ENCODE assay signal across 13 mouse cellular contexts in the genomic region with DNA sequence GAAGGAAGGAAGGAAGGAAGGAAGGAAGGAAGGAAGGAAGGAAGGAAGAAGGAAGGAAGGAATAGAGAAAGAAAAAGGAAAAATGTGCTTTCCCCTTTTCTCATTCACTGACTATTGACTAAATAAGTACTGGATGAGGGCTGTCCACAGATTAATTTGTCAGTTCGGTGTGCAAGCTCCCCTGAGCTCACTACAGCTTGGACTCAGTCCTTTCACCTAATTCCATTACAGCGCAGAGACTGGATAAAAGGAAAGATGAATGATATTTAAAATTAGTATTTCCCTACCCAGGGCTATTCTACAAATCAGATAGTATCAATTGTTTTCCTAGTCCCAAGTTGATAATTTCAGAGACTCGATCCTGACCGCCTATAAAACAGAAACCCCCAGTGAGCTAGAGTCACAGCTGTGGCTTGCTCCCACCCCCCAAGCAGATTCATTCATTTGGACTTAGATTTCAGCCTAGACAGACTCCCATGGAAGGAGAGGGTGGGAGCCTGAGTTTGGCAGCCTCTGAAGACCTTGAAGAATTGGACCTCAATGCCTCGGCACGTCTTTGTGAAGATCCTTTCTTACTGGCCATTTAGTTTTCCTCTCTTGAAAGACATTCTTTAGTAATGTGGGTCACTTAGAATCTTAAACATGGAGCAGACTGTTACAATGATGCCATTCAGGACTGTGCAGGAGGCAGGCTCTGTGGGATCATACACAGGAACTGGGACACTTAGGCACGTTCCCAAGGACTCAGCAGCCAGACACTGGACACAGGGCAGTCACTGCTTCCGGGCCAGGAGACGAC.
DNase-seq lines count a peak whose midpoint lies in the region; ATAC-seq and TF ChIP-seq lines count a peak whose summit lies in the region.
"Had no signal": no experiment of that assay in that cellular context is flagged by ENCODE, and none has a peak within 500 bp of the region (broad histone marks: within the 10 kb centered on the region; RNA-seq: fewer than 3 reads in every experiment).

No protein-coding gene starts in this region.

- TF ChIP-seq CTCF in gastrocnemius, adult 2 months (IDR thresholded peaks at IDR 0.05), result no peak
- TF ChIP-seq CTCF in liver, postnatal 0 days (IDR thresholded peaks at IDR 0.05; ENCODE audit: low read depth), result no peak

- H3K36me3 ChIP-seq in hindbrain, embryonic 12.5 days, result no peaks in the 10 kb centered on the region
- H3K36me3 ChIP-seq in neural tube, embryonic 15.5 days, result no peaks in the 10 kb centered on the region
- H3K36me3 ChIP-seq in liver, postnatal 0 days (replicated peaks; ENCODE audit: insufficient read depth, low read length), result no peaks in the 10 kb centered on the region
- H3K36me3 ChIP-seq: liver, embryonic 13.5 days; stomach, embryonic 15.5 days had no signal

- no peak overlapping the region for H3K9ac ChIP-seq in hindbrain, embryonic 12.5 days
- H3K9ac ChIP-seq in neural tube, embryonic 15.5 days (replicated peaks), result no peak overlapping the region
- no peak overlapping the region for H3K9ac ChIP-seq in liver, postnatal 0 days (replicated peaks)
- H3K9ac ChIP-seq: liver, embryonic 13.5 days; stomach, embryonic 15.5 days had no signal

- no peak for TF ChIP-seq EP300 in liver, postnatal 0 days (IDR thresholded peaks at IDR 0.05; ENCODE audit: low read depth)

- 37% methylated on average over 9 of the region's 9 CpGs for WGBS in hindbrain, embryonic 12.5 days
- WGBS in neural tube, embryonic 15.5 days, result 16% methylated on average over 9 of the region's 9 CpGs
- WGBS in liver, postnatal 0 days (ENCODE audit: insufficient replicate concordance), result 80% methylated on average over 9 of the region's 9 CpGs

- H3K9me3 ChIP-seq in hindbrain, embryonic 12.5 days (replicated peaks), result no peaks in the 10 kb centered on the region
- no peaks in the 10 kb centered on the region for H3K9me3 ChIP-seq in neural tube, embryonic 15.5 days (replicated peaks)
- H3K9me3 ChIP-seq in liver, postnatal 0 days (ENCODE audit: low read length), result no peaks in the 10 kb centered on the region
- H3K9me3 ChIP-seq: liver, embryonic 13.5 days; stomach, embryonic 15.5 days had no signal

- no peak overlapping the region for H3K4me2 ChIP-seq in hindbrain, embryonic 12.5 days (replicated peaks)
- no peak overlapping the region for H3K4me2 ChIP-seq in neural tube, embryonic 15.5 days
- no peak overlapping the region for H3K4me2 ChIP-seq in liver, postnatal 0 days (ENCODE audit: low read depth, low read length)
- H3K4me2 ChIP-seq: liver, embryonic 13.5 days; stomach, embryonic 15.5 days had no signal

- no peaks in the 10 kb centered on the region for H3K27me3 ChIP-seq in hindbrain, embryonic 12.5 days
- no peaks in the 10 kb centered on the region for H3K27me3 ChIP-seq in neural tube, embryonic 15.5 days (replicated peaks)
- H3K27me3 ChIP-seq in liver, postnatal 0 days (ENCODE audit: insufficient read depth, low read length), result no peaks in the 10 kb centered on the region
- H3K27me3 ChIP-seq: liver, embryonic 13.5 days; stomach, embryonic 15.5 days had no signal

- no peak for DNase-seq in gastrocnemius, adult 2 months
- DNase-seq in gastrocnemius, postnatal 25 days, result no peak
- peak; percentile 22 for DNase-seq in right cerebral cortex, postnatal 4 days
- no peak for DNase-seq in right cerebral cortex, postnatal 14 days
- no peak for DNase-seq in kidney, postnatal 25 days
- no peak for DNase-seq in liver, postnatal 0 days
- DNase-seq: liver, embryonic 13.5 days had no signal

- peak; percentile 95 for ATAC-seq in hindbrain, embryonic 12.5 days (ENCODE audit: low FRiP score)
- ATAC-seq in neural tube, embryonic 15.5 days (ENCODE audit: low FRiP score), result peak; percentile 89
- ATAC-seq in liver, postnatal 0 days, result no peak
- ATAC-seq: CD4-positive, CD25-positive, alpha-beta regulatory T cell, adult 4 months had no signal

- intact Hi-C loops in gastrocnemius, adult 2 months (cut with DNase I), result no loop called here

- peaks cover 5% of the 10 kb centered on the region; the same call in 1 of the 2 replicates for H3K4me1 ChIP-seq in hindbrain, embryonic 12.5 days
- no peaks in the 10 kb centered on the region for H3K4me1 ChIP-seq in neural tube, embryonic 15.5 days
- no peaks in the 10 kb centered on the region for H3K4me1 ChIP-seq in liver, postnatal 0 days (ENCODE audit: insufficient read depth)
- H3K4me1 ChIP-seq: liver, embryonic 13.5 days; stomach, embryonic 15.5 days had no signal

- 0 out of 2 replicates have a peak overlapping the region, but pooled peaks have one; percentile 20 for H3K27ac ChIP-seq in gastrocnemius, adult 2 months
- H3K27ac ChIP-seq in hindbrain, embryonic 12.5 days, result peak overlapping the region; percentile 40; the same call in 1 of the 2 replicates
- H3K27ac ChIP-seq in neural tube, embryonic 15.5 days (replicated peaks), result peak overlapping the region; percentile 54; the same call in 1 of the 2 replicates
- H3K27ac ChIP-seq in liver, postnatal 0 days (ENCODE audit: low read depth), result no peak overlapping the region
- H3K27ac ChIP-seq: heart, adult 2 months; liver, embryonic 13.5 days; stomach, embryonic 15.5 days had no signal

- H3K4me3 ChIP-seq in gastrocnemius, adult 2 months, result no peak overlapping the region
- no peak overlapping the region for H3K4me3 ChIP-seq in hindbrain, embryonic 12.5 days
- H3K4me3 ChIP-seq in neural tube, embryonic 15.5 days (replicated peaks), result no peak overlapping the region
- H3K4me3 ChIP-seq in liver, postnatal 0 days (ENCODE audit: low read depth, low read length), result no peak overlapping the region
- H3K4me3 ChIP-seq: heart, adult 2 months; liver, embryonic 13.5 days; myocyte; stomach, embryonic 15.5 days had no signal
